Mouse (Mus musculus) kidney, embryonic 16.5 days (tissue): Measurements from ENCODE around the gene Exoc6b. TPM values are rescaled to one million over a fixed set of nuclear protein-coding genes. Genes with fewer than 3 reads are reported as not detected.

Experiments
- ATAC-seq: fragments of 200-750 bp; cut with Nextera tagmentation; 2 replicates; pipeline ENCODE4 v1.8.0; 2017; ENCODE audit warnings: moderate TSS enrichment; ENCODE audit not compliant: low FRiP score, low TSS enrichment
- H3K27ac ChIP-seq: fragments of 300-500 bp; sonication (generic); 2 replicates; pipeline ENCODE4 v1.5.1; 2014; ENCODE audit warnings: low read length
- H3K27me3 ChIP-seq: fragments of 300-500 bp; sonication (generic); 2 replicates; pipeline ENCODE4 v1.6.1; 2014; ENCODE audit warnings: low read length, control low read depth, mixed read lengths; ENCODE audit not compliant: insufficient read depth
- H3K36me3 ChIP-seq: fragments of 300-500 bp; sonication (generic); 2 replicates; pipeline ENCODE4 v1.6.1; 2014; ENCODE audit warnings: low read length, control low read depth, mixed read lengths; ENCODE audit not compliant: insufficient read depth
- H3K4me1 ChIP-seq: fragments of 300-500 bp; sonication (generic); 2 replicates; pipeline ENCODE4 v1.6.1; 2014; ENCODE audit warnings: low read length, control low read depth, mixed read lengths; ENCODE audit not compliant: insufficient read depth
- H3K4me2 ChIP-seq: fragments of 300-500 bp; sonication (generic); replicated peaks from 2 replicates; pipeline ENCODE4 v1.6.1; 2014; ENCODE audit warnings: low read depth, low read length
- H3K4me3 ChIP-seq: fragments of 300-500 bp; sonication (generic); 2 replicates; pipeline ENCODE4 v1.5.1; 2014; ENCODE audit warnings: mild to moderate bottlenecking, low read length
- H3K9ac ChIP-seq: fragments of 300-500 bp; sonication (generic); replicated peaks from 2 replicates; pipeline ENCODE4 v1.6.1; 2014; ENCODE audit warnings: low read length
- H3K9me3 ChIP-seq: fragments of 300-500 bp; sonication (generic); 2 replicates; pipeline ENCODE4 v1.6.1; 2016; ENCODE audit warnings: low read length, control low read depth
- WGBS: fragments of 180-500 bp; shearing (Covaris S2); extraction: QIAGEN DNeasy Blood & Tissue Kit; methylation state at CpG from one replicate; pipeline ENCODE4 v1.1.7; 2014; 5-methylcytosine and 5-hydroxymethylcytosine counted together
- polyA plus RNA-seq: library from polyadenylated mRNA; unstranded; fragments of >200 nt; fragmentation: Nextera tagmentation; extraction: Ambion mirVana; gene quantifications from 2 replicates; pipeline ENCODE4 v1.2.1, GENCODE M21; 2015

Gene Exoc6b
- polyA plus RNA-seq, 1 experiment from 2014 or later: 27.6 TPM

DNA sequence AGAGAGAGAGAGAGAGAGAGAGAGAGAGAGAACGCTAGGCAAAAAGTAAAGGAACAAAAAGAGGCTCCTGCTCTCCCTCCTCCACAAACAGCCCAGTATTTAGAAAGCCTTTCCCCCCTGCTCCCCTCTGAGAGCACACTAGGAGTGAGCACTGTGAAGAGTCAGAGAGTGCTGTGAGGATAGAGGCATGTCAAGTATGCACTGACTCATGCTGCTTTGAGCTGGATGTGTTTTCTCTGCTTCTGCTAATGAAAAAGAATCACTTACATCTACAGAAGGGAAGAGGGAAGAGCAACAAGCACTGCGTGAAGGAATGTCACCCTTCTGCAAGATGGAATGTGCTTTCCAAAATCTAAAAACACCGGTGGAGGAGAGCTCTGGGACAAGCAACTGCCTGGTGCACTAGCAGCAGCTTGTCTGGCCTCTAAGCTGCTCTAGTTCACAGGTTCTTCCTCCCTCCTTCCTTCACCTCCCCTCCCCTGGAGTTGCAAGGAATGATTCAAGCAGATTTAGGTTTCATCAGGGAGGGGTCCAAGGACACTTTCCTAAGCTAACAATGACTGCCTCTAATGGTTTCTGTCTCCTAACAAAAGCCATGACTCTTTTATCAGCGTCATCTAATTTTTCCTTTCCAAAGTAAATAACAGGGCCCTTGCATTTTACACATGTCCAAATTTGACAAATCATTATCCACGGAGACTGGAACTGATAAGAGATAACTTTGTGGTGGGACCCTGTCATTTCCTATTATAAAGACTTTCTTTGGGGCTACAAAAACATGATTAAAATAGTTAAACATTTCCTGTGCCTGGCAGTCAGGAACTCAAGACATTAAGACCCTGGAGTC, 176.2 kb downstream of the Exoc6b start:
- 13% methylated on average over 5 of the region's 5 CpGs for WGBS
- Histone ChIP-seq H3K4me2 (no peak overlapping the region), H3K9me3 (no peaks in the 10 kb centered on the region), H3K4me3 (no peak overlapping the region), H3K36me3 (no peaks in the 10 kb centered on the region), H3K27ac (no peak overlapping the region), H3K27me3 (no peaks in the 10 kb centered on the region), H3K9ac (no peak overlapping the region), H3K4me1 (peaks cover 10% of the 10 kb centered on the region)
- ATAC-seq: 0 out of 2 replicates have a peak, but pooled peaks have one; percentile 54

DNA sequence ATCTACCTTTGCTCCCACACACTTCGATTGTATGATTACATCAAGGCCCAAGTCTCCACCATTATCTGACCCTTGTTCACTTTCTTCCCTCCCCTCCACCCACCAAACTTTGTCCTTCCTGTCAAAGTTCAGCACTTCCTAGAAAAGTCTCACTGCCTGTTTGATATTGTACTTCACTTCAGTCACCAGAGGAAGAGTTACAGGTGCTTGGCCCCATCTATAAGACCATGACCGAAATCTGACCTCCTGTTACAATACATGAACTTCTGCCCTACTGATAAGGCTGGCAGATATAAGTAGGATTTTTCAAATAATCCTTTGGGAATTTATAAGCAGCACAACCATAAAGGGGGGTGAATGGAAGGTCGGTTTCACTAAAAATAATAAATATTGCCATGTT, 182.8 kb downstream of the Exoc6b start:
- H3K4me2 ChIP-seq: no peak overlapping the region
- no peaks in the 10 kb centered on the region for H3K27me3 ChIP-seq
- H3K4me1 ChIP-seq: 0 out of 2 replicates have a peak, but pooled peaks cover 3% of the 10 kb centered on the region
- H3K27ac ChIP-seq: no peak overlapping the region
- WGBS: 66% methylated on average over 3 of the region's 3 CpGs
- H3K9ac ChIP-seq: no peak overlapping the region
- H3K36me3 ChIP-seq: no peaks in the 10 kb centered on the region
- ATAC-seq: no peak
- no peaks in the 10 kb centered on the region for H3K9me3 ChIP-seq
- H3K4me3 ChIP-seq: no peak overlapping the region

DNA sequence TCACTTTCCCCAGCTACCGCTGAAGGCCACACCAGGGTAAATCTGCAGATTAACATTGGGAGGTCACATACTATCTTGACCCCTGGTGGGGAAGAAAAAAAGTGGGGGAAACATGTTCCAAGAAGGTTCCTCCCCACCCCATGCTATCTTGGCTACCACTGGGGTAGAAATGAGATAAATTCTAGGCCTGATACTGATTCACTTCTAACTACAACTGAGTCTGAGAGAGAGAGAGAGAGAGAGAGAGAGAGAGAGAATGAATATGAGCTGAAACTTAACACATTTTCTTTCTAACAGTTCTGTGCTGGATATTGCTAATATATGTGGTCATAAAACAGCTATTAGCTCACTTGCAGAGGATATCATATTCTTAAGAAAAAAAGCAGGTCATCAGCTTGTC, 184.2 kb downstream of the Exoc6b start:
- WGBS: 89% methylated on average over 1 of the region's 1 CpGs
- H3K9me3 ChIP-seq: no peaks in the 10 kb centered on the region
- 0 out of 2 replicates have a peak, but pooled peaks cover 3% of the 10 kb centered on the region for H3K4me1 ChIP-seq
- H3K9ac ChIP-seq: no peak overlapping the region
- no peak overlapping the region for H3K27ac ChIP-seq
- H3K4me3 ChIP-seq: no peak overlapping the region
- no peak for ATAC-seq
- H3K36me3 ChIP-seq: no peaks in the 10 kb centered on the region
- H3K27me3 ChIP-seq: no peaks in the 10 kb centered on the region
- no peak overlapping the region for H3K4me2 ChIP-seq

DNA sequence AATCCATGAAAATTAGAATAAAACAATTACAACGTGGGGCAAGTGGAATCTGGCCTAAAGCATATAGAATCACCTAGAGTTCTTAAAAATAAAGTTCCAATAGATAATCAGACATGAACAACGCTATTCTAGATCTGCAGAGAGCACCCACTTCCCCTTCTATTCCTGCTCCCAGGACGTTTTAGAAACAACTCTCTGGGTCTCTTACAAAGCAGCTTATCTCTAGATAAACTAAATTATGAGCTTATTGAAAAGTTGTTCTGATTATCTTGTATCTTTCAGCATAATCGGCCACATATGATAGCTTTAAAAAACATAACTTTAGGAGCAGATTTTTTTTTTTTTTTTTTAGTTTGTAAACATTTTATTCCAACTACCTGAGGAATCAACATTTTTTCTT, 185.6 kb downstream of the Exoc6b start:
- ATAC-seq: no peak
- no peaks in the 10 kb centered on the region for H3K9me3 ChIP-seq
- H3K27me3 ChIP-seq: no peaks in the 10 kb centered on the region
- no peaks in the 10 kb centered on the region for H3K36me3 ChIP-seq
- H3K9ac ChIP-seq: no peak overlapping the region
- WGBS: 64% methylated on average over 4 of the region's 4 CpGs
- H3K4me1 ChIP-seq: 0 out of 2 replicates have a peak, but pooled peaks cover 3% of the 10 kb centered on the region
- no peak overlapping the region for H3K4me2 ChIP-seq
- no peak overlapping the region for H3K4me3 ChIP-seq
- H3K27ac ChIP-seq: no peak overlapping the region

DNA sequence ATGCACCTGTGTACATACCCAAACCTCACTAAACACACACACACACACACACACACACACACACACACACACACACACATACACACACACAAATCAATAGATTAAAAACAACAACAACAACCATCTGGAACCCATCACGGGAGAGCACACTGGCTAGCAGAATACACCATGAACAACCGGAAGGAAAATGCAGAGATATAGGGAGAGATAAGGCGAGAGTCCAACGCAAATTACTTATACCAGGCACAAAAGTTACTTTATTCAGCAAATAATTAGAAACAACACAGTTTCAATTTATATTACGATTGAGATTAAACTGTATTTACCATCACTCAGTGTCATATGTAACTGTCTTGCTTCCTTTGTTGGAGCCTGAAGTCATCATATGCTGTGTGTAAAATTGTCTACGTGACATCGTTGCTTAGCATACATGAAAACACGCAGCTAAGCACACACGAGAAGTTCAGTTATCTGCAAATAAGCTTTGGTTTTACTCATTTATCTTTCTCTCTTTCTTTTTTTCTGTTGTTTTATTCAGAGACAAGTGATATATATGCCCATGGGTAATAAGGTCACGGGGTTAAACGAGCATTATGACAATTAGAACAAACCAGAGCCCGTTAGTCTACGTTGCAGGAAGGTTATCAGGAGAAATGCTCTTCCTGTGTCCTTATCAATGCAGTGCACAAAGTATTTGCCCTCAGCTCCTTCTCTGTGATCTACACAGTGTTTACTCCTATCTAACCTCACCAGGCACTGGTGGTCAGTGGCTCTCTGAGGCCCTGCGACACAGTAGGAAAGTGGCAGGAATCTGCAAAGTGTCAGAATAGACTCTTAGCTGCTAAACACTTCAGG, 186.4 kb downstream of the Exoc6b start:
- Histone ChIP-seq H3K27ac (no peak overlapping the region), H3K4me1 (0 out of 2 replicates have a peak, but pooled peaks cover 3% of the 10 kb centered on the region), H3K9ac (no peak overlapping the region), H3K9me3 (no peaks in the 10 kb centered on the region), H3K36me3 (no peaks in the 10 kb centered on the region), H3K4me3 (no peak overlapping the region), H3K4me2 (no peak overlapping the region), H3K27me3 (no peaks in the 10 kb centered on the region)
- 68% methylated on average over 14 of the region's 14 CpGs for WGBS
- no peak for ATAC-seq

DNA sequence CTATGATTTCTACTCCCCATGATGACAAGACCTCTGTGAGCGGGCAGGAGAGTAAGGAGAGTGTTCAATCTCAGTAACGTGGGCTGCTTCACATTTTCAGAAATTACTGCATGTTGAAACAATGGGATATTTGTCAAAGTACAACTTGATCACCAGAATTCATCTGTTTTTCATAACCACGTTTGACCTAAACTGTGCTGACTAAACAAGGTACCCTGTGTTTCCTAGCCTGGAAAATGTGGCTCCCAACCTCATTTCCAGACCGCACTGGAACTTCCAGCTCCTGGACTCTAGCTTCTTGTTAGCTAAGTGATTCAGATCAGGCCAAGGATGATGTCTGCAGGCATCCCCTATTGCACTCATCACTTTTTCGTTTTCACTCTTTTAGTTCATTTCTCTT, 193.4 kb downstream of the Exoc6b start:
- H3K27me3 ChIP-seq: no peaks in the 10 kb centered on the region
- no peak for ATAC-seq
- H3K4me2 ChIP-seq: no peak overlapping the region
- H3K9ac ChIP-seq: no peak overlapping the region
- 85% methylated on average over 5 of the region's 5 CpGs for WGBS
- no peak overlapping the region for H3K4me3 ChIP-seq
- no peak overlapping the region for H3K27ac ChIP-seq
- H3K4me1 ChIP-seq: no peaks in the 10 kb centered on the region
- no peaks in the 10 kb centered on the region for H3K36me3 ChIP-seq
- H3K9me3 ChIP-seq: no peaks in the 10 kb centered on the region

DNA sequence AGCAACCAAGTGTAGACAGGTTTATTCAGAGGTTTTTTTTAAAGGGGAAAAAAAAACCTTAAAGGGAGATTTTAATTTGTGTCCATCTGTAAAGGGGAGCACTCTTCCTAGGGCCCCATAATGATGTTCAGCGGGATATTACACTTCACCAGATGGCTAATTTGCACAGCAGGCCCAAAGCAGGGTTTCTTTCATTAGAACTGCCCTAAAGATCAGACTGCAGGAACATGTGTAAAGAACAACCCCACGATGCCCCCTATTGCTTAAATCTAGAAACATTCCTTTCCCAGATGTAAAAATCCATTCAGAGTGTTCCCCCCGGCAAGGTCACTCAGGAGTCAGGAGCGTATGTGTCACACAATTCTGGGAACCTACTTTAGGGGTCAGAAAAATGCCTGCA, 202.2 kb downstream of the Exoc6b start:
- H3K4me1 ChIP-seq: 0 out of 2 replicates have a peak, but pooled peaks cover 6% of the 10 kb centered on the region
- no peak for ATAC-seq

DNA sequence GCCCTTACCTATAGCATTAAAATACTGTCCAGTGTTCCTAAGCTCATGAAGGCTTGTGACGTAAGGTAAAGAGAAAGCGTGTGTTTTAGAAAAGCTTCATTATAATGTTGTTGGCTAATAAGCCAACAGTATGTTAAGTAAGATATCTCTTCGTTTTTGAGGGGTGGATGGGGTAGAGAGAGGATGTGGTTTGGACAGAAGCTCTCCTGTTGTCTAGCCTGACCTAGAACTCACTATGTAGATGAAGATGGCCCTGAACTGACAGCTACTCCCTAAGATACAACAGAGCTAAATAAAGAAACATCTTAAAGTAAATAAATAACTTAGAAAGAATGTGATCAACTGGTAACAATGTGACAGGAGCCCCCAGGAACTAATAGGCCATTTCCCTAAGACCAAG, 204.7 kb downstream of the Exoc6b start:
- Histone ChIP-seq H3K4me1 (0 out of 2 replicates have a peak, but pooled peaks cover 6% of the 10 kb centered on the region), H3K27ac (no peak overlapping the region), H3K36me3 (no peaks in the 10 kb centered on the region), H3K9me3 (no peaks in the 10 kb centered on the region), H3K4me2 (no peak overlapping the region), H3K4me3 (no peak overlapping the region), H3K27me3 (no peaks in the 10 kb centered on the region), H3K9ac (no peak overlapping the region)
- ATAC-seq: no peak
- WGBS: 88% methylated on average over 3 of the region's 3 CpGs

More for the DNA sequence above, 202.2 kb downstream of the Exoc6b start:
- Histone ChIP-seq H3K9ac (no peak overlapping the region), H3K4me2 (no peak overlapping the region), H3K27me3 (no peaks in the 10 kb centered on the region), H3K27ac (no peak overlapping the region), H3K36me3 (no peaks in the 10 kb centered on the region), H3K9me3 (no peaks in the 10 kb centered on the region), H3K4me3 (no peak overlapping the region)
- 31% methylated on average over 4 of the region's 4 CpGs for WGBS

DNA sequence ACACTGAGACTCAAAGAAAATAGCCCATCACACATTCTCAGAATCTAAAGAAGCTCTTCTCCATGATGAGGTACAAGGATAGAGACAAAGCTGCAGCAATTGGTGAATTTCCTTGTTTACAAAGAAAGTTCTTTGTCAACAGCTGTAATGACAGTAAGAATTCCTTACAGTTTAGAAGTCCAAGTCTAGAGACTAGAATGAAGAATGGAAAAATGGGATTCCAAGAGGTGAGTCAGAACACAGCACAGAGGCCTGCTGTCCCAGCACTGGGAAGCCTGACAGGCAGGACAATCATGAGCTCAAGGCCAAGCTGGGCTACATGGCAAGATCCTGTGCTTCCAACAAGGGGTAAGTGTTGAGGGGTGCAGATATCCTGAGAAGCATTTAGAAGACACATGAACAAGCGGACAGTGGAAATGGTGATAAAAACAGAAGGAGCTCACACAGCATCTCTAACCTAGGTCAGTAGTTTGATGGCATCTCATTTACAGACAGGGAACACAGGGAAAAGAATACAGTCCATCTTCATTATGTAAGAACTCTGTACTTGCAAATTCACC, 205.4 kb downstream of the Exoc6b start:
- H3K4me1 ChIP-seq: 0 out of 2 replicates have a peak, but pooled peaks cover 6% of the 10 kb centered on the region
- no peaks in the 10 kb centered on the region for H3K9me3 ChIP-seq
- no peak overlapping the region for H3K4me2 ChIP-seq
- H3K4me3 ChIP-seq: no peak overlapping the region
- WGBS: 100% methylated on average over 1 of the region's 1 CpGs
- no peak overlapping the region for H3K27ac ChIP-seq
- no peak for ATAC-seq
- no peak overlapping the region for H3K9ac ChIP-seq
- no peaks in the 10 kb centered on the region for H3K27me3 ChIP-seq
- 0 out of 2 replicates have a peak, but pooled peaks cover 3% of the 10 kb centered on the region for H3K36me3 ChIP-seq
